Mouse (Mus musculus): Measurements from ENCODE around the gene Ano10.
A peak's percentile ranks its signal among the peaks of the same experiment; 100 is the strongest.
"Not testable (repeated sequence)": the region's sequence is repeated elsewhere in the genome, so short reads cannot be mapped to it uniquely, and the experiment has no call there.

Gene Ano10

DNA sequence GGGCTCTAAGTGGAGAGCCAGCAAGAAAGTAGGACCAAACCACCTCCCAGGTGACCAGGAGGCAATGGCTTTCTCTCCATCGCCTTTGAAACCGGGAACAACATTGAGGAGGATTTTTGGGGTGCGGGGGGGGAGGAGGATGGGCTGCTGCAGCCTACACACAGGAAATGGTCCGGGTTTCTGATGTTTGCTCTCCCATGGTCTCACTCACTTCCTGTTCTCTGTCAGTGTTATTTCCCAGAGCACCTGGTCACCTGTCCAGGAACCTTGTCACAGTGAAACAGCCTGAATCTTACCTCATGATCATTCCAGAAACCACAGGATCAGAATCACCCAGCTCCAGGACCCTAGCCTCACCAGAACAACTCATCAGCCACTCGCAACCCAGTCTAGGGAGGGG is 100.4 kb downstream of the Ano10 start:
- peak; percentile 44 for DNase-seq

DNA sequence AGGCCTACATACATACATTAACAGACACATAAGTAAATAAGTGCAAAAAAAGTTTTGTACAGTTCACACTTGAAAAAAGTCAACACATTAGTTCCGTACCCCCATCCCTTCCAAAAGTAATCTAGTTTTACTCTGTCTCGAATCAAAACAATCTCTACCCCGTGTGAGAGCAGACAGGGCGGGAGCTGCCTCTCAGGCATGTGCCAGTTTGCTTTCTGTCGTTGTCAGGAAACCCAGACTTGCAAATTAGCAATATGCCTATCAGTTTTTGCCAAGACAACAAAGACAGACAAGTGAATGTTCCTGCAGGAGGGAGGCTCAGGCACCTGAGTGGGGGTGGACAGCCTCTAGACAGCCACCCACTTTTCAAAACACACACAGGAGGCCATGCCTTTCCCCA is 100.9 kb downstream of the Ano10 start:
- no peak for DNase-seq

DNA sequence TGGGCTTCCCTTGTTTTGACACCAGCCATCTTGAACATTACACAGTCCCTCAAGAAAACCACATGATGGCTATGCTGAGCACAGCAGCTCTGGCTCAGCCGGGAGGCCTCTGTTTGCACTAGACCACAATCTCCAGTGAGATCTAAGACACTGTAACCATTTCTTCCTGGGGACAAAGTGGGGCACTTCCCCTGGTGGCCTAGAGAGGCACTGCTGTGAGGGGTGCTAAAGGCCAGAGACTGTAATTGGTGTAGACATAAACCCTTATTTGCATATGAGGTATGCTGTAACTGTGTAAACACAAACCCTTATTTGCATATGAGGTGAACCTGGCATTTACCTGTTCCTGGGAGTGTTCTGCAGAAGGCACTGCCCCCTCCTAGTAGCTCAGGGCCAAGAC is 105.5 kb downstream of the Ano10 start:
- DNase-seq, result peak; percentile 83

DNA sequence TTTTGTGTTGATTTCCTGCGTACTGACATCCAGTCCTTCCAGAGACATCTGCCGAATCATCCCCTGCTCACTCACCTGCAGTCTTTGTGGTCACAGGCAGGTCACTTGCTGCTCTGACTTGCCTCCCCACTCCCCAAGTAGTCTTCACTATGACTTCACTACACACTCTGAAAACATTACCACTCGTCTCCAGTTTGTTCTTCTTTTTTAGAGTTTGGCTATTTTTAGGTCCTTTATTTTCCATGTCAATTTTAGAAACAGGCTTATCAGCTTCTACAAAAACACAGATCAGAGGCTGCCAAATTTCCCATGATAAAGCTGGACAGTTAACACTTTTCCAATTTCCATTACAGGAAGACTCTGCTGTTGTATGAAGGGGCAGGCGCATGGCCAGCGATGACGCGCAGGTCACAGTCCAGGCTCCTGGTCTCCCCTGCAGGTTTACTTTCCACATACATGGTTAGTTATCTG is 106.7 kb downstream of the Ano10 start:
- peak; percentile 23 for DNase-seq

DNA sequence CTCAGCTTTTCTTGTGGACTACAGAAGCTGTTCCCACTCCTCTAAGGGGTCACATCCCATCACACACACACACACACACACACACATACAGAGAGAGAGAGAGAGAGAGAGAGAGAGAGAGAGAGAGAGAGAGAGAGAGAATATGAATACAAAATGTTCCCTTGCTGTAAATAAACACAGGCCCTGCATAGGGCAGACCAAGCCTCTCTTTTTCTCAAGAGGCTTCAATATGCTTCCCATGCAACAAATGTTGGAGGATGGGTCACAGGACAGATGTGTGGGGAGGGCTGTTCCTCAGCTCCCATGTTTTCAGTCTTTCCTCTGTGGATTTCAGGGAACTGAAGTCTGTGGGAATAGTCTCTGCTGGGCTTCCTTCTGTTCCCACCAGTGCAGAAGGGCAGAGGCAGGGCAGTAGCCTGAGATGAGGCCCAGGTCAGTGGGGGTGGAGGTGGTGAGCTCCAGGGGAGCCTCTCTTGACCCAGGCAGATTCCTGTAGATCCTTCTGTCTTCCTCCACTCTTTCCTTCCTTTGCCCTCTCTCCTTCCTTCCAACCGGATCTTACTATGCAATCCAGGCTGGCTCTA is 107.5 kb downstream of the Ano10 start:
- DNase-seq, result no peak

DNA sequence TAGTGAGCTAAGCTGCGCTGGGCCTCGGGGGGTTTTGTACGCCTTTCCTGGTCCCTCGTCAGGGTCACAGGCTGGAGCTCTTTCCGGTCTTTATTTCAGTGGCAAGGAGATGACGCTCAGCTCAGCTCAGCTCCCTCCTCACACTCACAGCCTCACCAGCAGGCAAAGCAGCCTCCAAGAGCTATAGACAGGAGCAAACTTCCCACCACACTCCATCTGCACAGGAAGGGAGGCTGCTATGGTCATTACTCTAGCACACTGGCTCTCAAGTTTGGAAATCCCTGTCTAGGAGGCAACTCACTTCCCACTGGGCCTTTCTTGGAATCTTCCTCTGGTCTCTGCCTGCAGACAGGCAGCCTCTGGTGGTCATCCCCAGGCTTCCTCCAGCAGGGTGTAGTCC is 108.3 kb downstream of the Ano10 start:
- DNase-seq, result no peak

DNA sequence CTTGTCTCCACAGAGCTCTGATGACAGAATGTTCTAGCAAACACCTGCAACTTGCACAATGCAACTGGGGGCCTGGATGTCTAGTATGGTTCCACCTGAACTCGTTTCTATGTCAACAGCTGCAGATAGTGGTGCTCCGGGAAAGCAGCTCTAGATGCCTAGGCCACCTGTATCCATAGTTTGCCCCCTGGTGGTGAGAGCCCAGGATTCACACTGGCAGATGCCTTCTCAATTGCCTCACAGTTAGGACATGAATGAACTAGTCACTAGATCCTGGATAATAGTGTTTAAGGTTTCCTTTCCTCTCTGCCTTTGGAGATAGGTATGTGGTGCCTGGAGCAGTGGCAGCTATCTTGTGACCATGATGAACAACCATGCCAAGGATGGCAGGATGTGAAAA is 109.2 kb downstream of the Ano10 start:
- peak; percentile 90 for DNase-seq

DNA sequence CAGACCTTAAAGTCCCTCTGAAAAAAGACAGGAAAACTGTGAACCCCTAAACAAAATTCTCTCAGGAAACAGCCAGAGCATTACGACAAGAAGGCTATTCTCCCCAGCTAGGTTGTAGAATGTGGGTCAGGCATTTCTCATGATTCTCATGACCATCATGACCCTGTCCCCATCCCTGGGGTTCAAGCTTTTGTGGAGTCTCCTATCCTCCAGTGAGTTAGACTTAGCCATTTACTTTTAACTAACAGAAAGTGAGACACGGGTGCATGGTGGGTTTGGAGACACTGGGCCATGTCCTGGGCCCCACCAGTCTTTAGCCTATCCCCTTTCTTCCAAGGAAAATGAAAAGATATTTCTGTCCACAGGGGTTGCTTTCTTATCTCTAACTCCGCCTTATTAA is 109.9 kb downstream of the Ano10 start:
- no peak for DNase-seq

DNA sequence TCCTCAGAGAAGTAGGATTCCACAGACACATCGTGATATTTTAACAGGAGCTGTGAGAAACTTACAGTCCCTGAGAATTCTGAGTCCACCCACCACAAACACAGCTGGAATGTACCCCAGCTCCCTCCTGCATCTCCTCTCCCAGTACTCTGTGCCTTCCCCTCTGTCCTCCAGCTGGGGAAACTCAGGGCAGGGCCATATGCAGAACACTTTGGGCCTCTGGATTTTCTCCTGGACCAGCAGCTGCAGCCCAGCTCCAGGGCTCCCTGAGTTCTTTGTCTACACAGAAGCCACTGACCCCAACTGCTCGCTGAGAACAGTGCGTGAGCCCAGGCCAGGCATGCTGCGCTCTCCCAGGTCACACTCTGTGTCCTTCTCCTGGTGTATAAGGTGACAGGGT is 111.1 kb downstream of the Ano10 start:
- DNase-seq, result no peak

DNA sequence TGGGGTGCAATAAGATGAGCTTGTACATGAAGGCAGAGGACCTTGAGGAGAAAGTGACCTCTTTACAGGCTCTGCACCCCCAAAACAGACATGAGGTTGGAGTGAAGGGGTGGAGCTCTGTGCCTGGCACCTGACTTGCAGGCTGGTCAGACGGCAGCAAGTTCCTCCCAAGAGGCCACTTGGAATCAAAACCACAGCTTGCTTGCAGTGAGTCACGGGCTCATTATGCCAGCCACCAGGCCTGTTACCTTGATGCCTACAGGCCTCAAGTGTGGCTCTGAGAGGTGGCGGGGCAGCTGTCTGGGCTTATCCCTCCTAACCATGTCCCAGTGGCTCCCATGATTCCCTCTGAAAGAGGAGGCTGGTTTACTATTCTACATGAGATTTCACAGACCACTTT is 114.1 kb downstream of the Ano10 start:
- DNase-seq, result no peak

DNA sequence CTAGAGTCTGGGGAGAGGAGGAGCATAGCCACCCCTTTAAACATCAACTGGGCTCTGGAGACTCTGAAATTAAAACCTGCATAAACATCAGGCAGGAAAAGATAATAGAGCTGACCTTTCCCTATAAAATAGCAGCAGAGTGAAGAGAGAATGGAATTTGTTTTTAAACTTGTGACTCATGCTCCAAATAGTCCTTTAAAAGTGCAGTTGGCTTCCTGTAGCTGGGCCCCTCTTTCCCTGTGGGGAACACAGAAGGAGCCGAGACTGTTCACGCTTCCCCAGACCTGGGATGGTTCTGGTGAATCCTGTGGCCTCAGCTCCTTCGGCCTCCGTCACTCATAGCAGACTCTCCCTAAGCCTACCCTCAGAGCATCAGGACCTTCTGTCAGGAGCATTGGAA is 115.8 kb downstream of the Ano10 start:
- no peak for DNase-seq

DNA sequence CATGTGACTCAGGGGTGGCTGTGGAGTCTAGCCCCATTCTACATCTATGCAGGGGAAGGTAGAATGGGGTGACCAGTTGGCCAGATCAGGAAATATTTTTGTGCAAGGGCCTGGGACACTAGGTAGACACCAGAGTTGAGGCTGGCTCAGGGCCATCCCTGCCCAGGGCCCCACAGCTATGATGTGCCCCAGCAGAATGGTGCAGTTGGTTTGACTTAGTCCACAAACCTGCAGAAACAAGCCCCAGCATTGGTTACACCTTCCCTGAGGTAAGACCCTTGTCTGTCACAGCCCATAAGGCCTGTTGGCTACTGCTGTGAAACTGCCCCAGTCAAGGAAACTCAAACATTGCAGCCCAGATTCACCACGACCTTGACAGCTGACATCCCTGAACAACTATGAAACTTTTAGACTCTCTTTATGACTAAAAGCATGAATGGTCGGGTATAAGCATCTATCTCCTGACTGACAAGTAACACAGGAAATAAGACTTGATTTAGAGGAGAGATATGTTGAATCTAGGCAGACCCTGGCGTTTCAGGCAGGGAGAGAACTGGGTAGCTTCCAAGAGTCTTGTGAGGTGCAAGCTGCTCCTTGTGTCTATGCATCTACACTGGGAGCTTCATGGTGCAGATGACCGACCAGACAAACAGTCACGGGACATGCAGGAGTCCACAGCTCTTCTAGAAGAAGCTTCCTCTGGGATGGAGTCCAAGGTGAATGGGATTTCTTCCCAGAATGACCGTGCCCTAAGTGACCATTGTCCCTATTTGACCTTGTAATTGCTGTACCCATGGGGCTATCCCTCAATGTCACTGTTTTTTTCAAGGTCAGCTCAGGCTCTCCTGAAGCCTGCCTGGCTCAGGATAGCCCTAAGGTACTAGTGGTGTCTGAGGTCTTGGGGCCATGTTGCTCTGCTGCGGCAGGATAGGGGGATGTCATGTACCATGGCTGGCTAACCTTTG is 116.7 kb downstream of the Ano10 start:
- DNase-seq, result no peak

DNA sequence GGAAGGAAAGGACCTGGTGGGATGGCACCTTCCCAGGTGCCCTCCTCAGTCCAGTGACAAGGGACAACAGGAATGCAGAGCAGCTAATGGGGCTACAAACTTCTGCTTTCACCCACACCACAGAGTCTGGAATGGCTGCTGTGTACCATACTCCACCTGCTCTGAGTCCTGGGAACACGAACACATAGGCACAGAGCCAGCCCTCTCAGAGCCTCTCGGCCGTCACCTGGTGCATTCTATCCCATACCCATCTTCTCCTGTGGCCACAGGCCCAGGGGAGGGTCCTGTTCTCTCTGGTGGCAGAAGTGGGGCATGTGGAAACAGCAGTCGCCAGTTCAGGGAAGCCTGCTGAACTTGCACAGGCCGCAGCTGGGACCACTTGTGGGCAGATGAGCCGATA is 119.5 kb downstream of the Ano10 start:
- no peak for DNase-seq

DNA sequence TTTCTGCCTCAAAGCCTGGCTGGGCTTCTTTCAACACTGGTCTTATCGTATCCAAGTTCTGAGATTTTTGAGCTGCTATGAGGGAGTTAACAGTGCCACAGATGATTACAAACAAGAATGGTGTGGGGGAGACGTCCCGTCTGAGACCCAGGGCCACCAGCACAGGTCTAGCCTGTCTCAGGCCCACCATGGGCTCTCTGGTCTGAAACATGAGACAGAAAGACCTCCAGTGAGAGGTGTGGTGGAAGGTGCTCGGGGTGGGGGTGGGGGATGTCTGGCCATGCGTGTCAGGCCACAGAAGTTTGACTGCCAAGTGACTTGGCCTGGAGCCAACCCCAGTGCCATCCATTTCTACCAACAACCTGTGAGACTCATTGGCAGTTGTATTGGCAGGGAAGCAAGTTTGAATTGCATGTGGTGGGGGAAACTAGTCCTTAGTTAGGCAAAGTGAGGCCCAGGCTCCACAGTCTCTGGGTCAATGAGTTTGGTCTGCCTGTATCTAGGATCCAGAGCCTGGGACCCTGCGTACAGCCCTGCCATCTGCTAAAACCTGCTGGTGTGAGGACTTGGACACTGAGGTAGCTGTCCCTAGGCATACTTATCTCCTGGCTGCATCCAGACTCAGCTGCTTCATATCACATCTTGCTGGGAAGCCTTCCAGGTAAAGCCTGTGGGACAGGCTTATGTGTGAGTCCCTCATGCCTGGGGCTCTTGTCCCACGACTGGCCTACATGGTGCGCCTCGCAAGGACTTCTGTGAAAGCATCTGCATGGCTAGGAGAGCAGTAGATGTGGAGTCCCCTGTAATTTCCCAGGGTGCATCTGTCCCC is 120.6 kb downstream of the Ano10 start:
- DNase-seq, result no peak

DNA sequence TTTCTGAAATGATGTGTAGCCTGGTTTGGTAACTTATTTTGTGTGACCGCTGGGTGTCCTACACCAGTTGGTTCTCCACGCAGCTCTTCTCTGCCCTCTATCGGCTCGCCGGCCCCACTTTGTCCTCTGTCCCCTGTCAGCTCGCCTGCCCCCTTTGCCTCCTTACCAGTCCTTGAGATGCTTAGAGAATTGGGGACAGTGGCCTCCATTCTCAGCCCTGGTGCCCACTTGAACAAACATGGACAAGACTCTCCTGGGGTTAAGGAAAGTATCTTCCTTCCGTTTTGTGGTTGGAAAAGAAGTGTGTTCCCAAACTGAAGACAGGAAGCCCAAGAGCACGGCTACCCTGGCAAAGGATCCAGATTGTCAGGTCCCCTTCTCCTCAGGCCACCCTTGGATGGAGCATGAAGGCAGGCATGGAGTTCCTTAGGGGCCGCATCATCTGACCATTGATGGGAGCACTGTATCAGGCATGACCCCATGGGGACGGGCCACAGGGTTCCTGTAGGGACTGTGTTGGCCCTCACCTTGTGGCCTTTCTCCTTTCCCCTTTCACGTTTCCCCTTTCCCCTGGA is 121.5 kb downstream of the Ano10 start:
- DNase-seq, result no peak

DNA sequence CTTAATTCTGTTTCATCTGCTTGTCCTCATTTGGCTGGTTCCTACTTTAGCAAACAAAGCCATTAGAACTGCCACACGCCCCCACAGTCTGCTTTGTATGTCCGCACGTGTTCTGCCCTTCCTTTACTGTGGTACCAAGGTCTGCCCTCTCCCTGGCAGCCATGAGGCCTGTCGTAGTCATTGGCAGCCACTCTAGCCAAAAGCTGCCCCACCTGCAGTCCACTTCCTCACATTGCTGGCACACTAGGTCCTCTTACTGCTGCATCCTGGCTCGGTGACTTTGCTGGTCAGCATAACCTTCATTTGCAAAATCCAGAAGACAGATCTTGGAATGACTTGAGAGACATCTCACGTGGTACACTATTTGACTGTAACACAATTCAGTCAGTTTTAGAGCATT is 124.3 kb downstream of the Ano10 start:
- DNase-seq, result no peak

DNA sequence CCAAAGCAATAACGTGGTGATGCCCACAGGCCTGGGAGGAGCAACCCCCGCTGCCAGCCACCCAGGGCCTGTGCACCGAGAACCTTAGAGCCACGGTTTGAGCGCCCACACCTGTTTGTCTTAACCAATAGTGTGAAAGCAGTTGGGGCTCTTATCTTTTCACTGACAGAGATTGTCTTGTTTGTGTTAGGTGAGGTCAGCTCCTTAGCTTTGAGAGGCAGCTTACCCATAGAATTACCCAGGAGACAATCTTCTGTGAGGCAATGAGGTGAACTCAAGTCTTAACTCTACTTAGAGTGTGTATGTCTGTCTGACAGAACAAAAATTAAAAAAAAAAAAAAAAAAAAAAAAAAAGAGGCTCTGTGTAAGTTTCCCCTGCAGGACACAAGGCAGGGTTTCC is 126.5 kb downstream of the Ano10 start:
- not testable (repeated sequence) for DNase-seq

DNA sequence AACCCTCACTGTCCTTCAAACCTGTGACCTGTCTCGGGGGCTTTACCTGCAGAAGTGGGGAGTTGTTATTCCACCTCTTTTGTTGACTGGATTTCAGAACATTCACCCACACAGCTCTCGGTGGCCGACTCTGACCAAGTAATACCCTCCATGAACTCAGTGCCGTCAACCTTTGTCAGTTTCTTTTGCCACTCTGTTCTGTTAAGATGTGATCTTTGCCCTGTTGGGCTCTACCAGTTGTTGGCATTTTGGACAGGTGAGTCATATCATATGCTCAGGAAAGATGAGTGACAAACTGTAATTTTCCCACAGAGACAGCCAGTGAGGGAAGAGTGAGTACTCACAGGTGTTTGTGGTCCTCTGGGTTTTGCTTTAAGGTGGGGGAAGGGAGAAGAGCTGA is 129.7 kb downstream of the Ano10 start:
- no peak for DNase-seq

DNA sequence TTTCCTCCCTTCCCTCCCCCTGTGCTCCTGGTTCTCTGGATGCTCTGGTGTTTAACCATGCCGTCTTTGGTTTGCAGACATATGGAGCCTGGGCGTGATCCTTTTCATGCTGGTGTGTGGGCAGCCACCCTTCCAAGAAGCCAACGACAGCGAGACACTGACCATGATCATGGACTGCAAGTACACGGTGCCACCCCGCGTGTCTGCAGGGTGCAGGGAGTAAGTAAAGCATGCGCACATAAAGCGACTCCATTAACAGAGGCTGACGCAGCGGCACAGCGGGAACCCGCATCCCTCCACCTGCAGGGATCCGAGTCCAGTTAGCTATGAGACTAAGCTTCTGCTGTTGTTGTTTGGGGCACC is 137.2 kb downstream of the Ano10 start:
- DNase-seq, result no peak

DNA sequence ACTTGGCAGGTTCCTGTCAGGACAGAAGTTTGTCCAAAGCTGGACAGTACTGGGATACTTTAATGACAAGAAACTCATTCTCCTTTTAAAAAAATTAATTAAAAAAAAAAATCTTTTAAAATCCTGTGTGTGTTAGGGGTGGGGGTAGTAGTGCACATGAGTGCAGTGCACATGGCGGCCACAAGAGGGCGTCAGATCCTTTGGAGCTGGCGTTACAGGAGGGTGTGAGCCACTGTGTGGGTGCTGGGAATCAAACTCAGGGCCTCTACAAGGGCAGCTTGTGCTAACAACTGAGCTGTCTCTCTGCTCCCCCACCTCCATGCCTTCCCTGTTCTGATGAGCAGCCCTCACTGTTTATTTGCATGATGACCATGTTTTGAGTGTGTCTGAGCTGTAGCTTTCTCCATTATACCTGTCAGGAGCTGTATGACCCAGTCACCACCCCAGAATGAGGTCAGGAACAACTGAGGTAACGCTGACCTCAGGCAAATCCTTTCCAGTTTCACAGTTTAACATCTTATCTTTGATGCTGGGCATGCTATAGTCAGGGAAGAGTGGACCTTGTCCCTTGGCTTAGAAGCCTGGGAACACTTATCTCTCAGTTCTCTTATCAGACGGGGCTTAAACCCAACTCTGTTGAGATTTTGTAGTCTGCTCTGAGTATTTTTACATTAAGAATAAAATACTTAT is 137.7 kb downstream of the Ano10 start:
- no peak for DNase-seq

DNA sequence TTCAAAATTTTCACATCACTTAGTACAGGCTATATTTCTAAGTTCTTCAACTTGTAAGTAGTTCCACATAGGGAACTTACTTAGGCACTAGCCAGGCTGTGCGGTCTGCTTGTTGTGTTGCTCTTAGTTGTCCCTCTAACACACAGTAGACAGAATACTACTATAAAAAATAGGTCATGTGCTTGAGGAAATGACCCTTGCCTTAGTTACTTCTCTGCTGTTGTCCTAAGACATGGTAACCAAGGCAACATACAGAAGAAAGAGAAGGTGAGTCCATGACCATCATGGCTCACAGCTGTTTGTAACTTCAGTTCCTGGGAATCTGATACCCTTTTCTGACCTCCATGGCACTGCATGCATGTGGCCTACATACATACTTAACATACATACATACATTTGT is 139.0 kb downstream of the Ano10 start:
- DNase-seq, result no peak

DNA sequence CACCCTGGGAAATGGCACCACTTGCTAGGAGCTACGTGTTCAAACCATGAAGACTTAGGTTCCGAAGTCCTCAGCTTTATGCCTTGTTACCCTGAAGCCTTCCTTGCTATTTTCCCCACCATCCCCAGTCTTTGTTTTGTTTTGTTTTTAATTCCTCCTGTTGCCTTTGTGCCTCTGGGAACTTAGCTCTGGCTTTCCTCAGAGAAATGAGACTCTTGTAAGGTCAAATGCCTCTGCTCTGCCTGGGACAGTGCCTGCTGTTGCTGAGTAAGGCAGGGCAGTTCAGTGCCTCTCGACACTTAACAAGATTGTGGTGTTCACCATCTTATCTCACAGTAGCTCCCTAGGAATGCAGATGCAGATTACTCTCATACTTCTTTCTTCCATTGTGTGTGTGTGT is 140.8 kb downstream of the Ano10 start:
- no peak for DNase-seq

DNA sequence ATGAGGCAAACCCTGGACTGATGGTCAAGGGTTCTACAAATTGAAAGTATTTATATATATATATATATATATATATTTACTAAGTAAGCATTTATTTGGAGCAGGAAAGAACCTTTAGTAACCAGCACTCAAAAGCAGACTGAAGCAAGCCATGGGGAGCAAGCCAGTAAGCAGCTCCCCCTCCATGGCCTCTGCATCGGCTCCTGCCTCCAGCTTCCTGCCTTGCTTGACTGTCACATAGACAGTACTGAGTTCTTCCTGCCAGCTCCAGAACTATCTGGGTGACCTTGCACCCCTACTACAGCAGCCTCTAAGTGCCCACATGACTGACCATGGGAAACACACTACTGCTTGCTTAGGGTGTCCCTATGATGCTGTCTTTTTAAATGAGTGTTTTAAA is 141.7 kb downstream of the Ano10 start:
- DNase-seq, result no peak
